Mouse (Mus musculus): Measurements from ENCODE around the gene Rbx1.

Rbx1 gene

DNA sequence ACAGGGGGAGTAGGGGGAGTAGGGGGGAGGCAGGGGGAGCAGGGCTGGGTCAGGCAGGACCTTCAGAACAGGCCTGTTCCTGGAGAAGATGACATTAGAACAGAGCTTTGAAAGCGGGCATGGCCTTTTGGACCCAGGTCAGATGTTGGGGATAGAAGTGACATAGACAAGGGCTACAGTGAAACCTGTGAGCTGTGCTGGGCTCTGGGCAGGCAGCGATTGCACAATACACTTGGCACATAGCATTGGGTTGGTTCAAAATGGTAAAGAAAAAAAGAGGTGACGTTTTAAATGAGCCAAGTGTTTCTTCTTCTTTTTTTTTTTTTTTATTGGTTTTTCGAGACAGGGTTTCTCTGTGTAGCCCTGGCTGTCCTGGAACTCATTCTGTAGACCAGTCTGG is 19.4 kb downstream of the Rbx1 start:
- DNase-seq (ENCODE audit: low read depth): peak; percentile 46

DNA sequence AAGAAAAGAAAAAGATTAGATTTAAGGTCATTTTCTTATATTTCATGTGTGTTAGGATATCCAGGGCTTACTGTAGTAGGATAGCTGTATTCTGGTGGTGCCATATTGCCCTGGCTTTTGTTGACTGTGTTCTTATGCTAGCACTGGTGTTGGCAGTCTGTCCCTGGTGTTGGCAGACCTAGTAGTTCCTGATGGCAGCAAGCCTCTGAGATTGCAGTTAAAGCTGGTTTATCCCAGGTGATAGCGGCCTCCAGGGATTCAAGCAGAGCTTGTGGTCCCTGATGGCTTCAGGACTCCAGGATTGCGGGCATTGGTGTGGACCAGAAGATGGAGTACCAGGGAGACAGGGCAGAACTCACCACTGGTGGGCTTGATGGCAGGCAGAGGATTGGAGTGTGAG is 37.4 kb downstream of the Rbx1 start:
- DNase-seq (ENCODE audit: low read depth): no peak

DNA sequence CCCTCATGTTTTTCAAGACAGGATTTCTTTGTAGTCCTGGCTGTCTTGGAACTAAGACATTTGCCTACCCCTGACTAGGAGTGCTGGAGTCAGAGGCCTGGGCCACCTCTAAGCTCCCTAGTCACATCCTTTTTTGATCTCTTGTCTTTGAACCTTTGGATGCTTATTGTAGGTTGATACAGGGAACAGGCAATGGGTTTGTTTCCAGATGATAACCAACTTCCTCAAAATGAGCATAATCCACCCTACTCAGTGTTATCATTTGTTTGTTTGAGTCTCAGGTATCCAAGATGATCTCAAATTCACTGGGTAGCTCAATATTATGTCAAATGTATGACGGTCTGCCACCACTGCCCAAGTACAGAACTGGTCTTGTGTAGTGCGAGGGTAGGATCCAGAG is 37.9 kb downstream of the Rbx1 start:
- no peak for DNase-seq (ENCODE audit: low read depth)

DNA sequence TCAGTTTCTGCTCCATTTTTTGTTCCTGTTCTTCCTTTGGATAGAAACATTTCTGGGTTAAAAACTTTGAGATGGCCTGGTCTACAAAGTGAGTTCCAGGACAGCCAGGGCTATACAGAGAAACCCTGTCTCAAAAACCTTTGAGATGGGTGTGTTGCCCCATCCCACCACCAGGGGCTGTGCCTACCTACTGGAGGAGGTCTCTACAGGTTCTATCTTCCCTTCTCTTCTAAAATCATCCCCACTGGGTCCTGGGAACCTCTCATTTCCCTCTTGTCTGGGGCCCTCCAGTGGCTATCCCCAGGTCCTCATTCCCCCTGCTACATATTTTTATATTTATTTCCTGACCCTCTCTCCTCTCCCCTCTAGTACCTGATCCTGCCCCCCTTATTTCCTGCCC is 41.1 kb downstream of the Rbx1 start:
- peak; percentile 55 for DNase-seq (ENCODE audit: low read depth)

DNA sequence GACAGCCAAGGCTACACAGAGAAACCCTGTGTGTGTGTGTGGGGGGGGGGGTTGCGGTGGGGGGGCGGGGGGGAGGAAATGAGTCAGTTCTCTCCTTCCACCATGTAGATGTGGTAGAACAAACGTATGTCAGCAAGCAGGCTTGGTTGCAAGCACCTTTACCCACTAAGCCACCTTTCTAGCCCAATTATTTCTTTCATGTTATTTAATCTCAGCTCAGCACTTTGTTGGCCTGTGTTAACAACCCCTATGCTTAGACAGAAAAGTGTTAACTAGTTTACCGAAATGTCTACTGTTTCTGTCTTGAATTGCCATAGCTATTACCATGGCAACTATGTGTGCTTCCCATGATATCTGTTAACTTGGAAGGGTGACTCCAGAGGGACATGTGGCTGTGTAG is 44.5 kb downstream of the Rbx1 start:
- no peak for DNase-seq (ENCODE audit: low read depth)

DNA sequence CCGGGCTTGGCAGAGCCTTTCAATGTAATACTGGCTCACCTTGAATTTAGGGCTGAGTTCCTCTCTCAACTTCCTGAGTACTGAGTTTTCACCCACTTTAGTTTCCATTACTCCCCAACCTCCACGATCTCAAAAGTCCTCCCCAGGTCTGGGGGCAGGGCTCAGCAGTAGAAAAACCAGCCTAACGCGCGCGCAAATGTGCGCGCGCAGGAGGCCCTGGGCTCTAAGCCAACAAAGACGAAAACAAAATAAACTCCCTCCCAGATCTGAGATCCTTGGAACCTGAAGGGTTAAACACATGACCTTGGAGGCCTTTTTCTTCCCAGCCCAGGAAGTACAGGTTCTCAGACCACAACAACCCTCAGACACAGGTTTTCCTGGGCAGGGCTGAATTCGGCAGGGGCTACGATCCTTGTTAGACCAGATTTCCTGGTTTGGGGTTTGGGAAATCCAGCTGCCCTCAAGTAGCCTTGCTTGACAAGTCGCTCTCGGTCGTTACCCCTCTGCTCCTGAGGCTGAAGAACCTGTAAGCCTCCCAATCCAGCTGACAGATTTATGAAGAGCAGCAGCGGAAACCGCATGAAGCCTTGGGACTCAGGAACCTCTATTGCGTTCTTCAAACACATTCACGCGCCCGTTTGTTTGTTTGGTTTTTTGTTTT is 45.6 kb downstream of the Rbx1 start:
- DNase-seq (ENCODE audit: low read depth): no peak

DNA sequence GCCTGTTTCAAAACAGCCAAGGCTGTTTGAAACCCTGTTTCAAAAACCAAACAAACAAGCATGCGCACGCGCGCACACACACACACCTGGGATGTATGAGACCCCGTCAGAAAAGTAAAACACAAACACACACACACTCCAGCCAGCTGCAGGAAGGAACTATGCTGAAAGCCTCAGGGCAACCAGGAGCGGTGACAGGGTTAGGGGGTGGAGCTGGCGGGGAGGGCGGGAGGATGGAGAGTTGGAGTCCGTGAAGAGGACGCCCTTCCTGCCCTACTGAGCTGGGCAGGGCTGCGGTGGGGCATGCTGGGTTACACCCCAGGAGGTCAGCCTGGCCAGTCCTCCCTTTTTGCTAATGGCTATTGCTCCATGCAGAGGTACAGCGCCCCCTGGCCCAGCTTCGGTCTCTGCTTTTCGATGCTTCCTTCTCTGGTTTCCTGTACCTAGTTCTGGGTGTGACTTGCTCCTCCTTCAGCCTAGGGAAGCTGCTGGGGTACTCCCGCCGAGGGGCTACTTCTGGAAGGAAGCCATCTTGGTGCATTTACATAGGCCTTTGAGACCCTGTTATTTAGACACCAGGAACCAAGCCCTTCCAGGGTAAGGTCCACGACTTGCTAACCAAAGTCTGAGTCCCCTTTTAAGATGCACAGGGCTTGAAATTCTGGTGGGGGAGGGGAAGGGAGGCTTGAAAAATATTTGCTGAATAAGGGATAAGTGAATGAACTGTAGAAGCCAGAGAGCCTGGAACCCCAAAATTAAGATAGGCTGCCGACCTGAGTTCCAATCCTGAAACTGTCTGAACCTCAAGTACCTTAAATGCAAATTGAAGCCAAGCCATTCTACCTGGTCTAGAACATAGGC is 48.2 kb downstream of the Rbx1 start:
- peak; percentile 87 for DNase-seq (ENCODE audit: low read depth)

DNA sequence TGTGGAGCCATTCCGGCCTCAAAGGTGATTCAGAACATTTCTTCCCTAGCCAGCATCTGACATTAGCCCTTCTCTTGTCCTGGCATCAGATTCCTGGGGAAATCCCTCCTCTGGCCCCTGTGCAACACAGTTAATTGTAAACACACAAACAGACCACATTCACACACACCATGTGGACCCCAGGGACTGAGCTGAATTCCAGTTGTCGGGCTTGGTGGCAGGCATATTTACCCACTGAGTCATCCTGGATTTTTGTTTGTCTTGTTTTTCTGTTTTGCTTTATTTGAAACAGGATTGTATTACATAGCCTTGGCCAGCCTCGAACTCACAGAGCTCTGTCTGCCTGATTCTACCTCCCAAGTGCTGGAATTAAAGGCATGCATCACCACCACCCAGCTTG is 49.1 kb downstream of the Rbx1 start:
- DNase-seq (ENCODE audit: low read depth): peak; percentile 57

DNA sequence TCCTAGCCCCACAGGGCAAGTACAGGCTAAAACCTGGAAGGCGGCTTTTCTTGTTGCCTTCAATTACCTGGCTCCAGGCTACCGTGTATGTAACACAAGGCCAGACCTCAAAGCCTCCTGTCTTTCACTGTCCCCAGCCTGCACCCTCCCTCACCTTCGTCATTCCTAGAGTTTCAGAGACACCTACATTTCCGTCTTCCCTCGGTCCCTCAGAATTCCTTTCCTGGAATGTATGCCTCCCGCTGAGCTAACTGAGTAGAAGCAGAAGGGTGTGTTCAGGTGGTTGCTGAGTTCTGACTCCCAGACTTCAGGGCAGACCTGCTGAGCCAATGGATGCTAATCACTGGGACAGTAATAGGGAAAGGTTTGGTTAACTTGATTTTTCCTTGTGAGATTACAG is 51.9 kb downstream of the Rbx1 start:
- no peak for DNase-seq (ENCODE audit: low read depth)

DNA sequence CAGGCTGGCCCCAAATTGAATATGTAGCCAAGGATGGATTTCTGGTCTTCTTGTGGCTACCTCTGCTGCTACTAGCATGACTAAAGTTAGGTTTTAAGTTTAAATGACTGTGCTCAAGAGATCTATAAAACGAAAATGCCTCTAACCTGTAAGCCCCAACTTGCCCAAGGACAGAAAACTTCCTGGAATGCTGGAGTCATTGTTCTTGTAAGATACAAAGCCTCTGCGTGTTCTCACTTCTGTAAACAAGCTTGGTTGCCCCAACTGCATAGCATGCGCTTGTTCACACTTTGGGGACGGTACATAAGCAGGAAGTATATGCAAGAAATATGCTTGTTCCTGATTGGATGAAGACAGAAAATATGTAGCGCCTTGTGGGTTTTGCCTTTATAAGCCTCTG is 52.7 kb downstream of the Rbx1 start:
- no peak for DNase-seq (ENCODE audit: low read depth)

DNA sequence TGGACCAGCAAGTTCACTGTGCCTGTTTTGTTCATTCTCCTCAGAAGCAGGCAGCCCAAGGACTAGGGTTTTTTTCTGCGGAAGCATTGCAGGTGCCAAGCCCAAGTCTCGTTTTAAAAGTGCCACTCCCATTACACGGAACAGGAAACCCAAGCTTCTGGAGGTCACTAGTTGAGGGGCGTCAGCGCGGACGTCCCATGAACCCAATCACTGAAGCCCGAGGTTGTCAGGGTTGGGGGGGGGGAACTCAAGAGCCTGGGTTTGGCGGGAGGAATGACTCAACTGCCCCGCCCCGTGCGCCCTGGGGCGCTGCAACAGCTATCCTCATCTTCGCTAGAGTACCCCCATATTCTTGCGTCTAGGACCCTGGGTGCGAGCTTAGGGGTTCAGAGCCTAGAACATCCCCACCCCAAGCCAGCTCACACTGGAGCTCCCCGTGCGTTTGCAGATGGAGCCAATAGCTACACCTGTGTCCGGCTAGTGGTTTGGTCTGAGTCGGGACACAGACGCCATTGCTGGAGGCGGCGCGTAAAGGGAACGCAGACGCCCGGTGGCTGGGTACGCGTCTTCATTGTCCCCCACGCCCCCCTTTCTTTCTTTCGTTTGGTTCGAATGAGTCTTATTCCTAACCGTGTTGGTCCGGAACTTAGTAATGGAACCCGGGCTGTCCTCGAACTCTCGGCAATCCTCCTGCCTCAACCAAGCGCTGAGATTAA is 56.1 kb downstream of the Rbx1 start:
- DNase-seq (ENCODE audit: low read depth): peak; percentile 62

DNA sequence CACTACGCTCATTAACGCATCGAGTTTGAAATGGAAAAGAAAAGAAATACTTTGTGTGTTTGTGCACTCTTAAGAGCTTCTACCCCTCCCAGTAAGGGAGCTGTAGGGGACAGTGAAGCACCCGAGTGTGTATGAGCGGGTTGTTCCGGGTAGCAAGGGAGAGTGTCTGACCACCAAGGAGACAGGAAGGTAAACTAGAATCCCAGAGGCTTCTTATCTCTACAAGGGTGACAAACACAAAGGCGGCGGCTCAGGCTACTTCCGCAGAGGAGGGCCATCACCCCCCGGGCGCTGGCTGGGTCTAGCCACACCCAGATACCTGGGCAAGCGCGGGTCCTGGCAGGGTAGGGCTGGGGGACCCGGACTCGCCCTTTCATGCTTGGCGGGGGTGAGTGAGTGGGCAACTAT is 56.7 kb downstream of the Rbx1 start:
- no peak for DNase-seq (ENCODE audit: low read depth)

DNA sequence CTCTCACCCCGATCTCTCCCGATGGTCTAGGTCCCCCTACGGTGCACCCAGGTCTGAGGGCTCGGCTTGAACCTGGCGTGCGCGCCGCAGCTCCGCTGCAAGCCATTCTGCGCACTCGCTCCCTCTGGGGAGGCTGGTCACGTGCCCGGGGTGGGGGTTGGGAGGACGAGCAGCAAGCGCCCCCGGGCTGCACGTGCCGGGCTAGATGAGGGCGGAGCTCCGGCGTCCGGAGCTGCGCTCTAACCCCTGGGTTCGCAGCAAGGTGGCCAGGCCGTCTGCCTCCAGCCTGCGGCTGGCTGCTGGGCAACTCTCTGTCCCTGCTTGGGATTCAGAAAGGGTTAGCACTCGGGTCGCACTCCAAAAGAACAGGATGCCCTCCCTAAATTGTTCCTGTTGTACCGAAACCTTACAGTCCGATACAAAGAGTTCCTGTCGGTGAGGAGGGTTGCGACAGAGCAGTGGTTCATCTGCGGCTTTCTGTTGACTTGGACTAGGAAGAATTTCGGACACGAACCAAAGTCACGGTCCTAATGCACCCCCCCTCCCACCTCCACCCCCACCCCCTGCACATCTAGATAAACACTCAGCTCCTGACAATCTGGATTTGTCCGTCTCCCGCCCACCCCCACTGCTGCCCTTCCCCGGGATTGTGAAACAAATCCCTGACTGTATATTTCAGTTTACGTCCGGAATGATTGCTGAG is 57.2 kb downstream of the Rbx1 start:
- DNase-seq (ENCODE audit: low read depth): peak; percentile 97

DNA sequence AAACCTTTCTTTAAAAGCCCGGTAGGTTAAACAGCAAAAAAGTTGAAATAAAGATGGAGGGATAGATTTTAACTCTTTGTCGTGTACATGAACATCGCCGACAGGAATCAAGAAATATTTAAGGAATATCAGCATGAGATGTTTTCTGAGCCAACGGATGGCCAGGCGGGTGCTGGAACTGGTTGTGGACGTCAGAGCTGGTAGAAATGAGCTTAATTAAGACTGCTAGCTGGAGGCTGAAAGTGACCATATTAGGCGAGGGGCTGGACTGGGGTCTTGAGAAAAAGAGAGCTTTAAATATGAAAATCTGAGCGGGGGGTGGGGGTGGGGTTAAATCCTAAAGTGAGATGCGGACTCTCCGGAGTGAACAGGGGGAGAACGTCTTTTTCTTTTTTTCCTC is 57.8 kb downstream of the Rbx1 start:
- peak; percentile 69 for DNase-seq (ENCODE audit: low read depth)

All from NIH3T3 (cell line).